Mouse (Mus musculus): ENCODE measurements around the gene Hcfc2. TPM values are rescaled to one million over a fixed set of nuclear protein-coding genes. Genes with fewer than 3 reads are reported as not detected.

The Hcfc2 gene
- total RNA-seq, 2 experiments from 2014 or later: 28.3 to 30.8 TPM

GRCm38 (mm10) chr10:82699296-82699941, 3.5 kb downstream of the Hcfc2 start:
- peak in 1 of 2 experiments; percentile 18 for DNase-seq
- intact Hi-C loops (cut with DNase I): loop anchor here (2.0 to 5.0 kb wide), 2 partner anchors 33 to 72 kb away; partner anchors contain the start of gene Tdg

- intact Hi-C loops (cut with DNase I): no loop called here
- no peak for DNase-seq
Measured at GRCm38 (mm10) chr10:82741354-82741753, 45.4 kb downstream of the Hcfc2 start.

GRCm38 (mm10) chr10:82741876-82742275, 45.9 kb downstream of the Hcfc2 start:
- intact Hi-C loops (cut with DNase I): no loop called here
- DNase-seq: no peak

- intact Hi-C loops (cut with DNase I): no loop called here
Measured at GRCm38 (mm10) chr10:82742578-82742977, 46.6 kb downstream of the Hcfc2 start.

GRCm38 (mm10) chr10:82744296-82744695, 48.3 kb downstream of the Hcfc2 start:
- DNase-seq: no peak
- intact Hi-C loops (cut with DNase I): no loop called here

More at GRCm38 (mm10) chr10:82742578-82742977, 46.6 kb downstream of the Hcfc2 start:
- DNase-seq: no peak

- intact Hi-C loops (cut with DNase I): loop anchor here (5.0 kb wide), 1 partner anchor 33 kb away; no protein-coding TSS in a partner anchor
Measured at GRCm38 (mm10) chr10:82745301-82745700, 49.3 kb downstream of the Hcfc2 start.

GRCm38 (mm10) chr10:82746988-82747850, 51.3 kb downstream of the Hcfc2 start:
- DNase-seq: no peak
- intact Hi-C loops (cut with DNase I): loop anchor here (5.0 kb wide), 1 partner anchor 35 kb away; no protein-coding TSS in a partner anchor

More at GRCm38 (mm10) chr10:82745301-82745700, 49.3 kb downstream of the Hcfc2 start:
- no peak for DNase-seq

- intact Hi-C loops (cut with DNase I): no loop called here
- DNase-seq: no peak
Measured at GRCm38 (mm10) chr10:82750778-82751177, 54.8 kb downstream of the Hcfc2 start.

GRCm38 (mm10) chr10:82752921-82753320, 57.0 kb downstream of the Hcfc2 start:
- intact Hi-C loops (cut with DNase I): no loop called here
- DNase-seq: no peak

GRCm38 (mm10) chr10:82754642-82755041, 58.7 kb downstream of the Hcfc2 start:
- DNase-seq: no peak
- intact Hi-C loops (cut with DNase I): no loop called here

- DNase-seq: no peak
- intact Hi-C loops (cut with DNase I): no loop called here
Measured at GRCm38 (mm10) chr10:82755213-82755890, 59.4 kb downstream of the Hcfc2 start.

- DNase-seq: no peak
- intact Hi-C loops (cut with DNase I): no loop called here
Measured at GRCm38 (mm10) chr10:82756466-82756865, 60.5 kb downstream of the Hcfc2 start.

GRCm38 (mm10) chr10:82757341-82757740, 61.4 kb downstream of the Hcfc2 start:
- no peak for DNase-seq
- intact Hi-C loops (cut with DNase I): no loop called here

- intact Hi-C loops (cut with DNase I): no loop called here
Measured at GRCm38 (mm10) chr10:82758368-82758767, 62.4 kb downstream of the Hcfc2 start.

GRCm38 (mm10) chr10:82758878-82759277, 62.9 kb downstream of the Hcfc2 start:
- intact Hi-C loops (cut with DNase I): no loop called here
- no peak for DNase-seq

More at GRCm38 (mm10) chr10:82758368-82758767, 62.4 kb downstream of the Hcfc2 start:
- DNase-seq: no peak

- intact Hi-C loops (cut with DNase I): no loop called here
- DNase-seq: no peak
Measured at GRCm38 (mm10) chr10:82759706-82760105, 63.7 kb downstream of the Hcfc2 start.

GRCm38 (mm10) chr10:82761037-82761811, 65.3 kb downstream of the Hcfc2 start:
- intact Hi-C loops (cut with DNase I): no loop called here
- no peak for DNase-seq

GRCm38 (mm10) chr10:82762756-82763681, 67.1 kb downstream of the Hcfc2 start:
- peak in 1 of 2 experiments; percentile 41 for DNase-seq
- intact Hi-C loops (cut with DNase I): loop anchor here (2.0 kb wide), 1 partner anchor 96 kb away; no protein-coding TSS in a partner anchor
